Mouse (Mus musculus) kidney, adult 2 months (tissue): ENCODE results near the gene Micu1.

Experiments used
- CTCF ChIP-seq: fragments of 200-500 bp; conservative IDR thresholded peaks from 2 replicates; pipeline ENCODE4 v1.5.1; 2011; ENCODE audit warnings: low read depth, mild to moderate bottlenecking, control low read depth, low read length, moderate library complexity, mixed read lengths; ENCODE audit not compliant: insufficient read depth, insufficient read length
- POLR2A ChIP-seq: fragments of 200-500 bp; IDR thresholded peaks from one replicate; pipeline ENCODE4 v1.6.1; 2011; ENCODE audit warnings: low read depth, low read length, control low read depth

DNA sequence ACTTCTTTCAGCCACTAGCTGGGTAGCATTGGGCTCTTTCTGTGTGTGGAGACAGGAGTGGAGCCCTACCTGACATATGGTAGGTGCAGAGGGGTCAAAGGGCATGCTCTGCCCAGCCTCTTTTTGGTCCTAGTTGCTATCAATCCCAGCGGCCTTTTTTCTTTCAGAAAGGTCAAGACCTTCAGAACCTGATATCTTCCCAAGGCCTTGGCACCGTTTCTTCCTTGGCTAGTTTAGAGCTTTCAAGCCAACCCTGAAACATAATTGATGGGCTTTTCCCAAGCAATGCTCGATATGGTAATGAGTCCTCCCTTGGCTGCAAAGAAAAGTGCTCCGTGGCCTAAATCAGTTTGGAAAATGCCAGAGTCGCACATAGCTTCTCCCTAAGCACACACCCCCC lies 140.8 kb downstream of the Micu1 start:
- TF ChIP-seq POLR2A (no peak), CTCF (no peak)
